Comparison of ENCODE assay signal across 8 mouse cellular contexts in the genomic region with DNA sequence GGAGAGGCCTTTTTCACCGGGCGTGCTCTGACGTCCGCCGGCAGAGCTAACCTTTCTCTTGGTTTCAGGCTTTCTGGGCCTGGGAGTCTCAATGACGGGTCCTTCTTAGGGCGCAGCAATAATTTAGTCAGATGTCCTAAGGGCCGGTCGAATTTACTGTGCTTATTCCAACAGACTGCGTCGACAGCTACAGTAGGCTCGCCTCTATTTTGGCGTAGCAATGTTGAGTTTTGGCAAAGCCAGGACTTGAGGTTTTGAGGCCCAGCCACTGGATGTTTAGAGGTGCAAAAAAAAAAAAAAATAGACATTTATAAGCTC. TPM values are rescaled to one million over a fixed set of nuclear protein-coding genes. Genes with fewer than 3 reads are reported as not detected.
DNase-seq lines count a peak whose midpoint lies in the region; ATAC-seq and TF ChIP-seq lines count a peak whose summit lies in the region.

No protein-coding gene starts in this region.

- H3K79me2 ChIP-seq in CH12.LX (replicated peaks; ENCODE audit: control insufficient read depth, extremely low read depth, insufficient read depth, poor library complexity, severe bottlenecking): peaks cover 41% of the 10 kb centered on the region

- dilution Hi-C loops in CH12.LX (cut with MboI; ENCODE audit: extremely low pct_ligation_motif_present, extremely low pct_unique_long_range_greater_than_20kb, low sequenced_read_pairs): no loop called here

- DNase-seq in heart, embryonic 10.5 days (ENCODE audit: low spot score): no peak
- no peak for DNase-seq in heart, adult 18-20 months
- no peak for DNase-seq in CH12.LX (ENCODE audit: extremely low read depth)
- DNase-seq in liver, embryonic 11.5 days (ENCODE audit: low spot score): no peak
- no peak for DNase-seq in urinary bladder, postnatal 36 days (ENCODE audit: low spot score in 2 of 2)
- DNase-seq in right cerebral cortex, postnatal 10 days (ENCODE audit: low spot score in 2 of 2): no peak

- no peak for TF ChIP-seq POLR2A in CH12.LX (IDR thresholded peaks at IDR 0.05; ENCODE audit: low read depth, low read length)

- H3K9ac ChIP-seq in CH12.LX (ENCODE audit: insufficient read depth, low read depth): peak overlapping the region; percentile 53
- H3K9ac ChIP-seq in embryonic facial prominence, embryonic 15.5 days: peak overlapping the region; percentile 93
- peak overlapping the region; percentile 92 for H3K9ac ChIP-seq in liver, embryonic 11.5 days (ENCODE audit: low read depth, low read length)

- peak overlapping the region; percentile 97 for H3K4me3 ChIP-seq in heart, embryonic 10.5 days
- H3K4me3 ChIP-seq in CH12.LX (replicated peaks in 1 of 3; ENCODE audit: low read depth in 2 of 3, low read length in 2 of 3, poor library complexity in 1 of 3): peak overlapping the region; percentile 72 to 95 (median 94)
- H3K4me3 ChIP-seq in embryonic facial prominence, embryonic 15.5 days (replicated peaks): peak overlapping the region; percentile 96
- H3K4me3 ChIP-seq in liver, embryonic 11.5 days (ENCODE audit: low read depth, low read length): peak overlapping the region; percentile 96

- peak overlapping the region; percentile 82 for H3K4me2 ChIP-seq in CH12.LX (ENCODE audit: insufficient read depth, low read depth, poor library complexity, severe bottlenecking)
- peak overlapping the region; percentile 54 for H3K4me2 ChIP-seq in embryonic facial prominence, embryonic 15.5 days (replicated peaks)
- H3K4me2 ChIP-seq in liver, embryonic 11.5 days: peak overlapping the region; percentile 69

- H3K27ac ChIP-seq in heart, embryonic 10.5 days: peak overlapping the region; percentile 95
- H3K27ac ChIP-seq in CH12.LX (ENCODE audit: insufficient read depth, low read depth): peak overlapping the region; percentile 39; the same call in 1 of the 2 replicates
- H3K27ac ChIP-seq in embryonic facial prominence, embryonic 15.5 days (replicated peaks): peak overlapping the region; percentile 91
- H3K27ac ChIP-seq in liver, embryonic 11.5 days (ENCODE audit: low read depth, low read length): peak overlapping the region; percentile 80

- no peaks in the 10 kb centered on the region for H3K27me3 ChIP-seq in heart, embryonic 10.5 days (ENCODE audit: insufficient read depth, poor library complexity, severe bottlenecking)
- H3K27me3 ChIP-seq in CH12.LX (replicated peaks): no peaks in the 10 kb centered on the region
- H3K27me3 ChIP-seq in embryonic facial prominence, embryonic 15.5 days: no peaks in the 10 kb centered on the region
- no peaks in the 10 kb centered on the region for H3K27me3 ChIP-seq in liver, embryonic 11.5 days (replicated peaks; ENCODE audit: control insufficient read depth, insufficient read depth, low read length)

- peaks cover 7% of the 10 kb centered on the region; the same call in 1 of the 2 replicates for H3K4me1 ChIP-seq in heart, embryonic 10.5 days
- peaks cover 6 to 48% of the 10 kb centered on the region in 2 experiments for H3K4me1 ChIP-seq in CH12.LX (ENCODE audit: control insufficient read depth in 1 of 2, insufficient read depth in 2 of 2)
- peaks cover 18% of the 10 kb centered on the region for H3K4me1 ChIP-seq in embryonic facial prominence, embryonic 15.5 days
- peaks cover 17% of the 10 kb centered on the region for H3K4me1 ChIP-seq in liver, embryonic 11.5 days (replicated peaks; ENCODE audit: control insufficient read depth, insufficient read depth, low read length)

- TF ChIP-seq CTCF in CH12.LX (conservative IDR thresholded peaks at IDR 0.05 in 1 of 2, IDR thresholded peaks at IDR 0.05 in 1 of 2; ENCODE audit: low read depth in 2 of 2, low read length in 2 of 2): no peak

- no peak for TF ChIP-seq EP300 in CH12.LX (IDR thresholded peaks at IDR 0.05; ENCODE audit: low read length)

- no peaks in the 10 kb centered on the region for H3K36me3 ChIP-seq in heart, embryonic 10.5 days
- peaks cover 0 to 2% of the 10 kb centered on the region in 2 experiments for H3K36me3 ChIP-seq in CH12.LX (replicated peaks in 1 of 2; ENCODE audit: control insufficient read depth in 1 of 2, insufficient read depth in 1 of 2, low read length in 1 of 2)
- no peaks in the 10 kb centered on the region for H3K36me3 ChIP-seq in embryonic facial prominence, embryonic 15.5 days
- H3K36me3 ChIP-seq in liver, embryonic 11.5 days (ENCODE audit: control insufficient read depth, insufficient read depth, low read length): no peaks in the 10 kb centered on the region

- ATAC-seq in embryonic facial prominence, embryonic 15.5 days (ENCODE audit: insufficient number of reproducible peaks, low FRiP score, low TSS enrichment, low read depth): no peak
- no peak for ATAC-seq in liver, embryonic 11.5 days (replicated peaks; ENCODE audit: low FRiP score)
- no peak for ATAC-seq in granulocyte monocyte progenitor cell, adult 5-6 weeks (replicated peaks; ENCODE audit: poor library complexity, severe bottlenecking)

- no peaks in the 10 kb centered on the region for H3K9me3 ChIP-seq in heart, embryonic 10.5 days
- H3K9me3 ChIP-seq in CH12.LX (replicated peaks; ENCODE audit: low read length): no peaks in the 10 kb centered on the region
- H3K9me3 ChIP-seq in embryonic facial prominence, embryonic 15.5 days (replicated peaks): no peaks in the 10 kb centered on the region
- no peaks in the 10 kb centered on the region for H3K9me3 ChIP-seq in liver, embryonic 11.5 days (ENCODE audit: control insufficient read depth, low read length)

- TF ChIP-seq RAD21 in CH12.LX (IDR thresholded peaks at IDR 0.05; ENCODE audit: low read depth, low read length): no peak

- under 1% methylated on average over 13 of the region's 13 CpGs for WGBS in heart, embryonic 10.5 days
- WGBS in embryonic facial prominence, embryonic 15.5 days: 0% methylated on average over 13 of the region's 13 CpGs
- WGBS in liver, embryonic 11.5 days: 0% methylated on average over 13 of the region's 13 CpGs

- in situ Hi-C loops in CH12.LX (cut with MboI; ENCODE audit: low pct_ligation_motif_present, low pct_unique_long_range_greater_than_20kb, low sequenced_read_pairs): no loop called here

TF ChIP-seq in CH12.LX, 34 proteins besides CTCF, POLR2A, EP300 and RAD21:
- no peak for TF ChIP-seq KAT2A (IDR thresholded peaks at IDR 0.05; ENCODE audit: insufficient replicate concordance, low read length)
- TF ChIP-seq ZC3H11A (IDR thresholded peaks at IDR 0.05; ENCODE audit: low read depth, low read length): no peak
- no peak for TF ChIP-seq USF1 (IDR thresholded peaks at IDR 0.05; ENCODE audit: low read depth, low read length)
- TF ChIP-seq MEF2A (IDR thresholded peaks at IDR 0.05; ENCODE audit: borderline replicate concordance, low read depth, low read length): no peak
- no peak for TF ChIP-seq UBTF (IDR thresholded peaks at IDR 0.05; ENCODE audit: low read depth, low read length)
- no peak for TF ChIP-seq USF2 (conservative IDR thresholded peaks at IDR 0.05; ENCODE audit: low read depth, low read length)
- no peak for TF ChIP-seq NRF1 (IDR thresholded peaks at IDR 0.05; ENCODE audit: low read depth, low read length)
- TF ChIP-seq NELFE (IDR thresholded peaks at IDR 0.05; ENCODE audit: low read depth, low read length): no peak
- no peak for TF ChIP-seq PAX5 (IDR thresholded peaks at IDR 0.05; ENCODE audit: low read length)
- no peak for TF ChIP-seq MAFK (IDR thresholded peaks at IDR 0.05; ENCODE audit: insufficient replicate concordance, low read length)
- TF ChIP-seq BHLHE40 (IDR thresholded peaks at IDR 0.05; ENCODE audit: low read depth, low read length): no peak
- no peak for TF ChIP-seq MAZ (IDR thresholded peaks at IDR 0.05; ENCODE audit: low read depth, low read length)

RNA-seq across cellular contexts. Expression of gene Sacm1l, which starts 0.6 kb away (rescaled TPM):
- polyA plus RNA-seq in heart, embryonic 10.5 days (2016; fragmentation: Nextera tagmentation; extraction: Ambion mirVana): 42.6 and 48.6 TPM in 2 replicates
- total RNA-seq in heart, adult 18-20 months (2021): 10 to 100 TPM; 35.2 to 35.4 TPM
- total RNA-seq in CH12.LX (2012; rRNA removed) (29.5 and 31.1 TPM in 2 replicates), CH12.LX (2014; rRNA removed) (67.6 and 77.0 TPM in 2 replicates)
- polyA plus RNA-seq in CH12.LX (2012; ENCODE audit: insufficient read length, low read depth): 37.4 and 38.2 TPM in 2 replicates
- 47.7 and 49.0 TPM in 2 replicates for polyA plus RNA-seq in embryonic facial prominence, embryonic 15.5 days (2015; fragmentation: Nextera tagmentation; extraction: Ambion mirVana)
- 44.5 and 55.3 TPM in 2 replicates for polyA plus RNA-seq in liver, embryonic 11.5 days (2014; fragmentation: Nextera tagmentation; extraction: Ambion mirVana)
- 25.8 and 32.2 TPM in 2 replicates for total RNA-seq in granulocyte monocyte progenitor cell, adult 5-6 weeks (2014; fragmentation: Nextera tagmentation)
- 32.8 and 42.3 TPM in 2 replicates for total RNA-seq in granulocyte monocyte progenitor cell, adult 5-6 weeks (2017)

RNA-seq across cellular contexts. Expression of gene Limd1, which starts 51.6 kb away (rescaled TPM):
- 39.0 and 39.2 TPM in 2 replicates for polyA plus RNA-seq in heart, embryonic 10.5 days (2016; fragmentation: Nextera tagmentation; extraction: Ambion mirVana)
- total RNA-seq in heart, adult 18-20 months (2021): 10 to 100 TPM; 32.8 to 37.1 TPM
- total RNA-seq in CH12.LX (2012; rRNA removed) (64.5 and 68.6 TPM in 2 replicates), CH12.LX (2014; rRNA removed) (52.6 and 52.7 TPM in 2 replicates)
- 54.6 and 60.5 TPM in 2 replicates for polyA plus RNA-seq in CH12.LX (2012; ENCODE audit: insufficient read length, low read depth)
- polyA plus RNA-seq in embryonic facial prominence, embryonic 15.5 days (2015; fragmentation: Nextera tagmentation; extraction: Ambion mirVana): 53.8 and 53.9 TPM in 2 replicates
- 41.7 and 42.2 TPM in 2 replicates for polyA plus RNA-seq in liver, embryonic 11.5 days (2014; fragmentation: Nextera tagmentation; extraction: Ambion mirVana)
- total RNA-seq in granulocyte monocyte progenitor cell, adult 5-6 weeks (2014; fragmentation: Nextera tagmentation): 26.3 and 29.8 TPM in 2 replicates
- 24.4 and 26.2 TPM in 2 replicates for total RNA-seq in granulocyte monocyte progenitor cell, adult 5-6 weeks (2017)

Comparison
In these comparisons a context has a peak if more than half of its experiments do, and no peak if none do; other contexts are left out.
1. H3K27ac ChIP-seq: peak in every context shown above with its lines; median percentile 95 in heart, embryonic 10.5 days; 91 in embryonic facial prominence, embryonic 15.5 days; 80 in liver, embryonic 11.5 days; 39 in CH12.LX.